Mouse (Mus musculus): ENCODE measurements around the gene Plekhm1. TPM values are rescaled to one million over a fixed set of nuclear protein-coding genes. Genes with fewer than 3 reads are reported as not detected.

Plekhm1 gene
- polyA plus RNA-seq, 1 experiment from 2014 or later: 5.9 TPM

Other genes with a start within 250 kb of the Plekhm1 start
- 4.0 and 7.6 TPM in 2 replicates for gene Fmnl1, start 241.6 kb downstream of the Plekhm1 start, polyA plus RNA-seq (2015; fragmentation: Nextera tagmentation; extraction: Ambion mirVana)
- gene 1700023F06Rik, start 204.1 kb downstream of the Plekhm1 start, polyA plus RNA-seq (2015; fragmentation: Nextera tagmentation; extraction: Ambion mirVana): 0.17 and 0.25 TPM in 2 replicates
- not detected in 2 replicates for gene Spata32, start 194.3 kb downstream of the Plekhm1 start, polyA plus RNA-seq (2015; fragmentation: Nextera tagmentation; extraction: Ambion mirVana)
- 3.0 and 4.8 TPM in 2 replicates for gene Map3k14, start 145.2 kb downstream of the Plekhm1 start, polyA plus RNA-seq (2015; fragmentation: Nextera tagmentation; extraction: Ambion mirVana)
- gene Arhgap27, start 49.0 kb downstream of the Plekhm1 start, polyA plus RNA-seq (2015; fragmentation: Nextera tagmentation; extraction: Ambion mirVana): 7.5 and 8.5 TPM in 2 replicates
- gene Lrrc37a, start 91.9 kb upstream of the Plekhm1 start, polyA plus RNA-seq (2015; fragmentation: Nextera tagmentation; extraction: Ambion mirVana): not detected in 2 replicates
- not detected in 2 replicates for gene Gm884, start 208.5 kb upstream of the Plekhm1 start, polyA plus RNA-seq (2015; fragmentation: Nextera tagmentation; extraction: Ambion mirVana)
- not detected in 2 replicates for gene Lyzl6, start 226.2 kb upstream of the Plekhm1 start, polyA plus RNA-seq (2015; fragmentation: Nextera tagmentation; extraction: Ambion mirVana)
- gene Rprml, start 236.9 kb upstream of the Plekhm1 start, polyA plus RNA-seq (2015; fragmentation: Nextera tagmentation; extraction: Ambion mirVana): not detected in 2 replicates